Mouse (Mus musculus) ZHBTc4 (cell line): ENCODE measurements around the gene Gm10518.
A peak's percentile ranks its signal among the peaks of the same experiment; 100 is the strongest.

Source experiments
- DNase-seq: peaks from one replicate; pipeline ENCODE4 v3.0.0-alpha.2; 2011; ENCODE audit warnings: low read depth, low spot score

Gene Gm10518

DNA sequence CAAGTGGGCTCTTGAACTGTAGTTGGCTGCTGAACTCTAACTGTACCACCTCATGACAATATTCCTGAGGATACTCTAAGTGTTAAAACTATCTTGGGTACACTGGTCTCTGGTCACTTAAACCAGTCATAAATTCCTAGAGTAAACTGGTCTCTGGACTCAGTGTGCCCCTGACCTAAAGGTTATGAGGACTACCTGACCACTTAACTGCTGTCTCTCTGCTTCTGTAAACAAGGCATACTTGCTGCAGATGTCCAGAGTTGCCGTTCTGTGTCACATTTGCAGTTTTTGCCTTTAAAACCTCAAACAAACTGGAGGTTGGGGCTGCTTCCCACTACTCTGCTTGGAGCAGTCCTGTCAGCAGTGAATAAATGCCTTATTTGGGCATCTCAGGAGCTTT is 30.4 kb downstream of the Gm10518 start:
- DNase-seq, result no peak

GRCm38 (mm10) chr1:179835753-179836425 is 32.7 kb downstream of the Gm10518 start:
- no peak for DNase-seq

- DNase-seq, result peak; percentile 81
Observed at GRCm38 (mm10) chr1:179836426-179837404, 33.5 kb downstream of the Gm10518 start.

DNA sequence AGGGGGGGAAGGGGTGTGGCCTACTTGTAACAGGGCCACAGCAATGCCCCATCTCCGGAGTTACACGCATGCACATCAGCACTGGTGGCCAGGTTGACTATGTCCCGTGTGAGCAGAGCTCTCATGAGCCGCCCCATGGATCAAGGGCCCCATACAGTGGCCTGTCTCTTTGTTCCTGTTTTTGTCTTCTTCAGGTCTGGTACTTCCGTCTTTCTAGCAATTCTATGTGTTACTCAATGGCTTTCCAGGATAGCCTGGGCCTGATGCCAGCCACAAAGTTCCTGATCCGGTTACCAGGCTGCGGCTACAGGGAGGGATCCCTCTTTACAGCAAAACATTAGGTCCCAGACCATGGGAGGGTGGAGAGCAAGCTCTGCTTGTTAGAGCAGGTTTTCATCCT is 39.4 kb downstream of the Gm10518 start:
- DNase-seq, result no peak

- no peak for DNase-seq
Observed at GRCm38 (mm10) chr1:179843981-179844380, 40.8 kb downstream of the Gm10518 start.

- peak; percentile 88 for DNase-seq
Observed at GRCm38 (mm10) chr1:179844894-179845293, 41.7 kb downstream of the Gm10518 start.

GRCm38 (mm10) chr1:179845832-179846499 is 42.8 kb downstream of the Gm10518 start:
- DNase-seq, result peak; percentile 70

DNA sequence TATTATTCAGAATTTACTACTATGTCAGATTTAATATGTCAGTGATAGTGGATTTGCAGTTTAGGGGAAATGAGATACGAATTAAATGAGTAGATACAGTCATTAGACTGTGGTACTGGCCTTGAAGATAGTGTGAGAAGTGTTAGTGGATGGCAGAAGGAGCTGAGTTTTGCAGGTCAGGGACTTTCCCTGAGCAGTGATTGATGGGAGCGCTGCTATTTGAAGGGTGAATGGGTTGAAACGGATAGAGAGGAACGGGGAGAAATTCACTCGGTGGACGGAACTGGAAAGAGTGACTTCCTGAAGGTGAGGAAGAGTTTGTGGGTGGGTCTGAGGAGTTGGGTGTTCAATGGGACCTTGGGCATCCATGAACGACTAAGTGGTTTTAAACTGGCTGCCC is 44.0 kb downstream of the Gm10518 start:
- DNase-seq, result no peak

- DNase-seq, result peak; percentile 92
Observed at GRCm38 (mm10) chr1:179847759-179848389, 44.7 kb downstream of the Gm10518 start.

GRCm38 (mm10) chr1:179853421-179853820 is 50.2 kb downstream of the Gm10518 start:
- DNase-seq, result peak; percentile 64
